Mouse (Mus musculus) layer of hippocampus, adult 9-10 months (tissue): ENCODE measurements around the gene Krt7.

Experiments
- DNase-seq: peaks from one replicate; pipeline ENCODE4 v3.0.0; 2022; ENCODE audit warnings: low spot score

Krt7 gene

DNA sequence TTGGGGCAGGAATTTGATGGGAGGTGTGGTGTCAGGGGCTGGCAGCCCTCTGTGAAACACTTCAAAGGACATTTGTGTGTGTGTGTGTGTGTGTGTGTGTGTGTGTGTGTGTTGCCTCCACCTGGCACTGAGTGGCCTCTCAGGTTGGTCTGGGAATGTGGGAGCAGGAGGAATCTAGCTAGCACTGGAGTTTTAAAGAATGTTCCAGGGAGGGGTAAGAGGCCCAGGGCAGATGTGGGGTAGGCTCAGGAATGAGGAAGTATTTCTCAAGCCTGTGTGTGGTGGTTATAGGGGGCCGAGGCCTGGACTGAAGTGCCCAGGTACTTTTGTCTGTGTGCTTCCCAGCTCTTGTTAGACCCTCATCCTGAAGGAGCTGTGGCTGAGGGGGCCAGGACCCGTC is at the start of gene Krt7:
Krt7 (plus strand) TSS at position 269 of the 400 bp plus-strand sequence.
- DNase-seq: no peak

DNA sequence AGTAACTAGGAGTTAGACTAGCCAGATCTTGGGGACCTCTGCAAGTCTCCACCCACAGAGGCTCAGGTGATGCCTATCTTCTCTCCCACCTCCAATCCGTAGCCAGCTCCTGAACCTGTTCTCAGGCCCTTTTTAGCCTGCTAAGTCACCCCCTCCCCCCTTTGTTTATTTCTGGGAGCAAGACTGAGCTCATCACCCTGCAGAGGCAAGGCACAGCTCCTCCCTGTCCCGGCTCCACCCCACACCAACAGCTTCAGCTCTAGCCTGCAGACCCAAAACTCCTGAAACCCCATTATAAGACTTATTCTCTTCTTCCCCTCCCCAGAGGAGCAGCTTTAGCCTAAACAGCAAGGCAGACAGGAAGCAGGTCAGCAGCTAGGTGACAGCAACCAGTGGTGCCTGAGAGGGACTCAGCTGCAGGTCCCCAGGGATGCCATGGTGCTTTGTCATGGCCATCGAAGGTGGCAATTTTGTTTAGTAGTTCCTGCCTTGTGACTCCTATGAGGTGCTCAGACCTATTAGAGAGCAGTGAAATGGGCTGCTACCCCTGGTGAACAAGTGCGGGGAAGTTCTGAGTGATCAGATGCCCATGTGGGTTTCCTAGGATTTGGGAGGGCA is 48.3 kb upstream of the Krt7 start:
- DNase-seq: no peak

DNA sequence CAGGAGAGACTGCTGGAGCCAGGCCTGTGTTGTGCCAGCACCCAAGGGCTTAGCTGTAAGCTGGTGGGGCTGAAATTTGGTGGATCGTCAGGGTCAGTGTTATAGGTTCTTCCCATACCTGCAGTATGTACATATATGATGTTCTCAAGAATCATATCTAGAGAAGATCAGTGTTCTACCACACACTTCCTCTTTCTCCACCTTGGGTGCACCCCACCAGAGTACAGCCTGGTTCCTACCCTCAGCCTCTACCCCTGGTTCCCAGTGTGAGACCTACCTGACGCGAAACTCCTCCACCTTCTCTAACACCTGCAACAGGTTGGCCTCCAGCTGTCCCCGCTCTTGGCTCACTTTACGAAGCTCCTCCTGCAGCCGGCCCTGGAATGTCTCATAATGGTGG is 46.9 kb upstream of the Krt7 start:
- DNase-seq: no peak

DNA sequence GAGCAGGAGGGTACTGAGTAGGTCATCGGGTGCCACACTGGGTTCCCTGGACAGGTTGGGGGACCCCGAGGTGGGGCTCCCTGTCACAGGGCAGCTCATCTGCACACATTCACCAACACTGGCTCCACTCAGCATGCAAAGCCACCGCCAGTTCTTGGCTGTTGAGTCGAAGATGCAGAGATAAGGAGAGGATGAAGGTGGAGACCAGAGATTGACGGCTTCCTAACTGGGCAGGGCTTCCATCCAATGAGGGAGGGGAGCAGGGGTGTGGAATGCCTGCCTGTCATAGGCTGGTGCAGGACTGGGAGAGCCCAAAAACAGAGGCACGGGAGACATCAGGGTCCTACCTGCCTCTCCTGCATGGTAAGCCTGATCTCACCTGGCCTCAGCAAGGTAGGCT is 46.4 kb upstream of the Krt7 start:
- DNase-seq: no peak

DNA sequence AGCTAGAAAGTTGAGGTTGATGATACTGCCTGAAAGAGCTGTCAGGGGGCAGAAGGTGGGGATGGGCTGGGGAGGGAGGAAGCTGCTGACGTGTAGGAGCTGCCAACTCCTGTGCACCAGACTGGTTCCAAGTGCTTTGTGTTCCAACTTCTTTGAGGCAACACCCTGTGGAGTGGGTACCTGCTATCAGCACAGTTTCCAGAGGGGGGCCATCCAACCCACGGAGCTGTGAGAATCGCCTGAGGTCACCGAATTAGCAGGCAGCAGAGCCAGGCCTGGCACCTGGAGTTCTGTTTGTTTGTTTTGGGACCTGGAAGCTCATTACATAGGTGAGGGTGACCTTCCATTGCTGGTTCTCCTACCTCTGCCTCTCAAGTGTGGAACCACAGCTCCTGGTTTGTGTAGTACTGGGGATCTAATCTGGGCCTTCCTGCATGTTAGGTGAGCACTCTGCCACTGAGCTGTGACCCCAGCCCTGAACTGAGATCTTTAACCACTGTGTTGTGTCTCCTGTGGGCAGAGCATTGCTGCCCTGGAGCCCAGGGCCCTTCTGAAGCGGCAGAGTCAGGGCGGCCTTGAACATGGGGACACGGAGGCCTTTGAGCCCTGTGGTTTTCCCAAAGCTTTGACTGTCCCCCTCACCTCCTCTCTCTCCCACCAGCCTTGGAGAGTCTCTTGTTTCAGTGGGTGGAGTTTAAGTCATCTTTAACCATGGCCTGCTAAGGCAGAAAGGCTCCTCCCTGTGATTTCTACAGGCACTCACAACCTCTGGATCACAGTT is 45.8 kb upstream of the Krt7 start:
- DNase-seq: no peak

DNA sequence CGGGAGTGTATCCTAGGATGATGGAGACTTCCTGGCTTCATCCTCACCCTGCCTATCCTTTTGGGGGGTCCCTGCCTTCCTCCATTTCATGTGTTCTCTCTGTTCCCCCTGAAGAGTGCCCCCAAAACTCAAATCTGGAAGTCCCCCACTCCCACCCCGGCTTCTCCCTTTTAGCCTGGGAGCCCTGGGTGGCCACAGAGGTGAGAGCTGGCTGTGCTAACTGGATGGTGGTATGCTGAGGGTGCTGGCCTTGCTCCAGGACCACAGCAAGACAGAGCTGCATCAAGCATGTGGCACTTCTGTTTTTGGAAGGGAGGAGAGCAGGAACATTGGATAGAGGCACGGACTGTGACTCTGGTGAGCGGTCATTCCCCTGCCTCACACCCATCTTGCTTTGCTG is 45.1 kb upstream of the Krt7 start:
- DNase-seq: no peak

DNA sequence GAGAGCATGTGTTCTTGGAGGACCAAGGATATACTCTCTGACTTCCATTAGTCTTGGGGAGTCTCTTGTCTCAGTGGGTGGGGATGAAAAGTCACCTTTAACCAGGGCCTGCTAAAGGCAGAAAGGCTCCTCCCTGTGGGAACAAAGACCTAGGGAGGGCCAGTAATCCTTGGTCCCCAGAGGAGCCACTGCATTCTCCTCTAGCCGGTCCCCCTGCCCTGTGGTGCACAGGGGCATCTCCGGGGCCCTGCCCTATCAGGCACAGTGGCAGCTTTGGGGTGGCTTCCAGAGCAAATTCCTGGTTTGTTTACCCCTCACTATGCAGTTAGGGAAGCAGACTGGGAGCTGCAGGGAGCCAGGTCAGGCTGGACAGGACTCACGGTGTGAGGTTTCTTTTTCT is 44.4 kb upstream of the Krt7 start:
- DNase-seq: no peak

DNA sequence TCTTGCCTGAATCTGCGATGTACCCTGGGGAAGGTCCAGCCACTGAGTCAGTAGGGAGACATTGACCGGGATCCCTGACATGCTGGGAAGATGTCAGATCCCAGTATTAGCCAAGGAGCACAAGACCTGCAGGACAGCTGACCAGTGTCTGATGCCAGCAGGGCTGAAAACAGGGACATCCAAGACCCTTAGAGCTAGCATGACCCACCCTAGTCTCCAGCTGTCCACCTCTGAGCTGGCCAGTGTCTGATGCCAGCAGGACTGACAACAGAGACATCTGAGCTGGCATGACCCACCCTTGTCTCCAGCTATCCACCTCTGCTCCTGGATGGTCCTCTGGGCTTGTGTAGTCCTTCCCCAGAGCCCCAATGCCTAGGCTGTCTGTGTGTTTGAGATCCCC is 43.9 kb upstream of the Krt7 start:
- no peak for DNase-seq

DNA sequence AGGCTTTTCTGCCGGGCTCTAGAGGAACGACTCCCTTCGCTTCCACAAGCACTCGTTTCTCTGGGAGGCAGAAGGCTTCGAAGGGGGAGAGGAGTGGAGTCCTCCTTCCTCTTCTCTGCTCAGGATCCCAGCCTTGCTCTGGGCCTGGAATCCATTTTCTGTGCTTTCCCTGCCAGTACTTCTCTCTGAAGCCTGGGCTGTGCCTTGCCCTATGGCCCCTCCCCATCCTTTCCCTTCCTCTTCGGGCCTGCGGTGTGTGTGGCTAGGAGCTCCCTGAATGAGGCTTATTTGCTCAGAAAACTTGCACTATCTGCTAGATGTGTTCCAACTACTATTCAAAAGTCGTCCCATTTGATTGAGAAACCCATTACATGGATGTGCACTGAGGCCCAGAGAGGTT is 43.3 kb upstream of the Krt7 start:
- DNase-seq: no peak

DNA sequence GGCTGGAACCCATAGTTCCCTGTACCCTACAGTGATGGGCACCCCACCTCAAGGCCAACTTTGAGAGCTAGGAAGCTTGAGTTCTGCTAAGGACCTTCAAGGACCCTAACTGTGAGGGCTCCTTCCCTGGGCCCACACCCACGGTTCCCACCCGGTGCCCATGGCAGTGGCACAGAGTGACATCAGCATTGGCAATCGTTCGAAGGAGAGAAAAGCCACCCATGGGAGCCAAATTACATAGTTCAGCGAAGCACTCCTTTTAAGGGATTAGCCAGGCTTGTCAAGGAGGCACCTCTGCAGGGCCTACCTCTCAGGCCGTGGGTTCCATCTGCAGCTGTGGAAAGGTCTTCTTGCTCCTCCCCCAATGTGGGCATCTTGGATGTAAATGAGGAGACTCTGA is 42.8 kb upstream of the Krt7 start:
- DNase-seq: no peak

DNA sequence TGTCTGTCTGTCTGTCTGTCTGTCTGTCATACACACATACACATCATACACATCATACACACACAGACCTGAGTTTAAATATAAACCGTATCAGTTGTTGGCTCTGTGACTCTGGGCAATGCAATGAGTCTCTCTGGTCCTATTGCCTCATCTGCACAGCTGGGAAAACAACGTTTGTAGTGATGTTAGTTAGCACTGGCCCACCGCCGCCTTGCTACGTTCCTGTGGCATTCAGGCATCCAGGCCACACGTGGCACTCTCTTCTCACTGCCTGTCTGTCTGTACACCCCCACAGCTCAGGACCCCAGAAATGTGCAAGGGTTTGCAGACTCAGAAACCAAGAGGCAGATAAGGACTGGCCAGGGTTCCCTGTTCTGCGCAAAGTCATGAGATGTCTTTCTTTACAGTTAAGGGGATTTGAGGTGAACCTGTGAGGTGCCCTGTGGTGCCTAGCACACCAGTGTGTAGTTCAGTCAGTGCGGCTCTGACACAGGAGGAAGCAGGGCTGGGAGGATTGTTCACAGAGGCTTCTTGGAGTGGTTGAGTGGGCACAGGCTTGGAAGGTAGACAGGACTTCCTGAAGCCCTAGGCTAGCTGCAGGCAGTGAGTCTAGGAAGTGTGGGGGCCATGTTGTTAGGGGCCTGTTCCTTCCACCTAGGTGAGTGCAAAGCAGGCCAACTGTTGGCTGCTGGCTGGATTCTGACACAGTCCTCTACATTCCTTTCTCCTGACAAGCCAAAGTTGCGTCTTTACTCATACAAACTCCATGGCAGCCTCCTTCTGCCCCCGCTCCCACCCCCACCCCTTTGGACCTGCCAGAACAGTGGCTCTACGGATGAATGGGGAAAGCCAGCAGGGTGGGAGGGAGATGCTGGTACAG is 42.1 kb upstream of the Krt7 start:
- DNase-seq: no peak

DNA sequence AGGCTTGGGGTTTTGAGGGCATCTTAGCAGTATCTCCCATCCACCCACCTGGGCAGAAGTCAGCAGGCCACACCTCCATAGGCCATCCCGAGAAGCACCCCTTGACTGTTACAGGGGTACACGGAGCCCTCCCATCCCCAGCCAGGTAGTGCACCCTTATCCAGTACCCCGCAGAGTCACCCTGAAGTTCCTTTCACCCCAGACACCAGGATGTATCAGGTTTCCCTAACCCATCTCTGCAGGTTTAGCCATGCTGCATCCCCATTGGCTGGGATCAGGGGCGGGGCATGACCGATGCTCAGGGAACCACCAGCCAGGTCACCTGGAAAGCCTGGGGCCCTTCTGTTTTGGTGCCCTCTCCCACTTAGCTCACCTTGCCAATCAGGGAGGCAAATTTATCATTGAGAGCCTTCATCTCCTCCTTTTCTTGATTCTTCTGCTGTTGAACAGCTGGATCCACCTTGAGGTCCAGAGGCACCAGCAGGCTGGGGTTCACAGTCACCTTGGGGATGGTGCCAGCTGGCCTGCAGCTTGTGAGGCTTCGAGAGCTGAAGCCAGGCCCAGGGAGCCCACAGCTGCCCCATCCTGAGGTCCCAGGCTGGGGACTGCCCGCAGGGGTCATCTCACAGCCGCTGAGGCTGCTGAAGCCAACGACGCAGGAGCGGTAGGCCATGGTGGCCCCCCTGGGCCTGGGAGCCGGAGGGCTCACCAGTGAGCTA is 41.3 kb upstream of the Krt7 start:
- DNase-seq: no peak

DNA sequence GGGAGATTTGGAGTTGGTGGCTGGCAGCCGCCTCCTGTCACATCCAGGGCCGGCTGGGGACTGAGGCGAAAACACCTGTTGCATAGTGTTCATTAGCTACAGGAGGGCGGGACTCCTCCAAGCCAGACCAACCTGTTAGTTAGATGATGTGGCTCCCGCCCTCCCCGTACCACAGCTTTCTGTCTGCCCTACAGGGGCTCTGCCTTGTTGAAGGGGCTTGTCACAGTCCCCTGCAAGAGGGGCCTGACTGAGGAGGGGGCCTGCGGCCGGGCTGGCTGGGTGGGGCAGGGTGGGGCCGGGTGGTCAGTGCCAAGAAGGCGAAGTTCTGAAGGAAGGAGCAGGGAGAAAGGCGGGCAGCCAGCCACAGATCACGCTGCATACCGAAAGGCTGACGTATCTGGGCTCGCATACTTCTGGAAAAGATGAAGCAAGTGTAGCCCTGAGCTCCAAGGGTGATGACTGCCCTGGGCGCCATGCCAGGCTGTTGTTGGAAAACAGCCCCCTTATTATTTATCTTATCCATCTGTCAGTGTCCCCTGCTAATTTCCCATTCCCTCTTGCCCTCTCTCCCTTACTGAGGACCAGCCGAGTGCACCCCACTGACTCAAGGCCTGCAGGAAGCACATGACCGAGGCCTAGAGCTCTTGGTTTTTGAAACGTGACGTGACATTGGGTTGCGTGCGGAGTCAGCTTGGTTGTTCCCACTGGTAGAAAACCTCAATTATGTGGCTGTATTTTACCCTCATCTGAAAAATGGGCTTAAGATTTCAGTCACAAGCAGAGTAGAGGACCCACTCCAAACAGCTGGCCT is 40.5 kb upstream of the Krt7 start, which contains the start of gene Krt80:
Krt80 (minus strand) TSS at position 62 of the 811 bp plus-strand sequence.
- no peak for DNase-seq

DNA sequence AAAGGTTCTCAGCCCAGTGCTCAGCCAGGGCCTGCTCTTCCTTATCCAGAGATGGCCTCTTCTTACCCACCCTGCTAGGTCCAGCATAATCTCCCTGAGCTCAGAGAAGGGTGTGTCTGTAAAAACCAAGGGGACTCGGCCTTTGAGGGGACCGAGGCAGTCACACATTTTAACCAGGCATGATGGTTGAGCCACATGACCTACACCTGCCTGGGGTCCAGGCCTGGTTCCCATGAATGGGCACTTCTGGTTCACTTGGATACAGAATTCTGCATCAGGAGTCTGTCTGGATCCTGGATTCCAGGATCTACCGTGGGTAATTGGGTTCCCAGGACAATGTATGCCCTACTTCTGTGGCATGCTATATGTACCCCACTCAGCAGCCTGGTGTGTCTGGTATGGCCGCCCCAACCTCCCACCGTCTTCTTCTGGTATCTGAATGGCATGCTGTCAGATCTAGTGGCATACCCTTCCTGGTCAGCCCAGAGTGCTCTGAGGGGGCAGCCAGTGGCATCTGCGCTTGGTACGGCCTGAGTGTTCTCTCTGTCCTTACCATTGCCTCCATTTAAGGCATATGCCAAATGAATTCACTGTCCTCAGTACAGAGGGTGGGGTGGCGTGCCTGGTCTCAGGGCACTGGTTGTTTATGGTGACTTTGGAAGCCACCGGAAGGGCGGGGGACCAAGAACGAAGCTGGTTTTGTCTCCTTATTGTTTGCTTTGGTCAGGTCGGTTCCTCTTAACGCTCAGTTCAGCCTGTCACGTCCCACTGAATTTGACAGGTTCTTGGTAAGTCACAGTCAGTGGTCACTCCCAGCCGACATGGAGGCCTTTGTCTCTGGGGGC is 39.5 kb upstream of the Krt7 start:
- no peak for DNase-seq

DNA sequence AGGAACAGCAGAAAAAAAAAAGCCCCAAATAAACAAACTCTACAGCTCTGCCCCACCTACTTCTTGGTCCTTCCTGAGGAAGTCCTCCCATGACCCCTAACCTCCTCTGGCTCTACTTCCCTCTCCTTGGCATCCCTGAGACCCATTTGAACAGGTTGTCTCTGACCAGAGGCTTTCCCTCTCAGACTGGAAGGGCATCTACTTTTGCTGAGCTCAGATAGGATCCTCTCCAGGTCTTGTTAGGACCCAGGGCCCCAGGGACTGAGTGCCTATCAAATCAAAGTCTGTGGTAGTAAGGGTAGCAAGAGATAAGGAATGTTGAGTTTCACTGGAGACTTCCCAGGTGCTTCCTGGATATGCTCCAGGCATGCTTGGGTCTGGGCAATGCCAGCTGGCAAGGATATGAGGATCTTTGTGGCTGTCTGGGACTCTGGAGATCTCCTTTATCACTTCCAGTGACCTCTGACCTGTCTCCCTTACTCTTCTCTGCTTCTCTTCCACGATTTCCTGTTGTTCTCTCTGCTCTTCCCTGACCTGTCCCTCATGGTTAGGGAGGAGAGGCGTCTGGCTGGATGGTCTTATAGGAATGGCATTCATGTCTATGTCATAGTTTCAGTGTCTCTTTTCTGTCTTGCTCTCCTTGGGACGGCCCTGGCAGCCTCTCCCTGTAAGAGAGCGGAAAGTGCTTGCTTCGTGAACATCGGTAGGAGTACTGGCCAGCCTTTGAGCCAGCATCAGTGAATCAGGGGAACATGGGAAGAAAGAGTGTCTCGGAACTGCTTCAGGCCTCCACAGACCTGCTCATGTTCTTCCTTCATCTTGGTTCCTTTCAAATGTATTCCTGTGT is 38.5 kb upstream of the Krt7 start:
- DNase-seq: no peak

DNA sequence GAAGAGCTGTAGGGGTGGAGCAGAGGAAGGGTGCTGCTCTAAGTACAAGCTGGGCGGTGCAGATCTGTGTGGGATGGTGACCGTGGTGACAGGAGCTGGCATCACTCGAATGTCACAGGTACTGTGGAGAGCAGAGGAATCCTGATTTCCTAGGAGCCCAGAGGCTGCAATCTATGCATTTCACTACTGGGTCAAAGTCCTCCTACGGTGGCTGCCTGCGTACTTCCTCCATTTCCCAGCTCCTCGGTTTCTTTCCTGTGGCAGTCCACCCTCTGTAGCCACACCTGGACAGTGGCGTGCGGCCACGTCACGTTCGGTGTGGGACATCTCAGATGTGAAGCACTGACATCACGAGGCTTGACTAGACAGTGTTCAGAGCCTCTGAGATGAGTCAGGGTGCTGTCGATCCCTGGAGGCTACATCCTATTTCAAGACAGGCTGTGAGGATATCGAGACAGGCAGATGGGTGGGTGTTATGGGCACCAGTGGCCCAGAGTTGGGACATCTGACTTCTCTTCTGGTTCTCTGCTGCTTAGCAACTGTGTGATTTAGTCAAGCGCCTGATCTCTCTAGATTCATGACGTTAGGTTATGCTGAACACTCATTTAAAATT is 37.5 kb upstream of the Krt7 start:
- no peak for DNase-seq

DNA sequence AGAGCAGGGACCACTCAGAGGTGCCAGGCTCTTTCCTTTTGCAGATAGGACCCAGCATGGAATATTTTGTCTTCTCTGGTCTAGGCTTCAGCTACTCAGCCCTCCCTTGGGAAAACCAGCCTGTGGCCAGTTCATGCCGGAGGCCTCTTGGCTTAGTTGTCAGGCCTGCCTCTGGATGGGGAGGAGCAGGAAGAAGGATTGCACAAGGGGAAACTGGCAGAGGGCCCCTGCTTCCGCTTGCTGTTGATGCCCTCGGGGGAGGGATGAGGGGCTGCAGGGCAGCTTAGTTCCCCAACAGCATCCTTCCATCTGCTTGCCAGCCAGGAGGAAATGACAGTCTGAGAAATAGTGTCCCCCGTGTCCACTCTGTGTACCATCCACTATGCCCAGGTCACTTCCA is 36.0 kb upstream of the Krt7 start:
- no peak for DNase-seq

DNA sequence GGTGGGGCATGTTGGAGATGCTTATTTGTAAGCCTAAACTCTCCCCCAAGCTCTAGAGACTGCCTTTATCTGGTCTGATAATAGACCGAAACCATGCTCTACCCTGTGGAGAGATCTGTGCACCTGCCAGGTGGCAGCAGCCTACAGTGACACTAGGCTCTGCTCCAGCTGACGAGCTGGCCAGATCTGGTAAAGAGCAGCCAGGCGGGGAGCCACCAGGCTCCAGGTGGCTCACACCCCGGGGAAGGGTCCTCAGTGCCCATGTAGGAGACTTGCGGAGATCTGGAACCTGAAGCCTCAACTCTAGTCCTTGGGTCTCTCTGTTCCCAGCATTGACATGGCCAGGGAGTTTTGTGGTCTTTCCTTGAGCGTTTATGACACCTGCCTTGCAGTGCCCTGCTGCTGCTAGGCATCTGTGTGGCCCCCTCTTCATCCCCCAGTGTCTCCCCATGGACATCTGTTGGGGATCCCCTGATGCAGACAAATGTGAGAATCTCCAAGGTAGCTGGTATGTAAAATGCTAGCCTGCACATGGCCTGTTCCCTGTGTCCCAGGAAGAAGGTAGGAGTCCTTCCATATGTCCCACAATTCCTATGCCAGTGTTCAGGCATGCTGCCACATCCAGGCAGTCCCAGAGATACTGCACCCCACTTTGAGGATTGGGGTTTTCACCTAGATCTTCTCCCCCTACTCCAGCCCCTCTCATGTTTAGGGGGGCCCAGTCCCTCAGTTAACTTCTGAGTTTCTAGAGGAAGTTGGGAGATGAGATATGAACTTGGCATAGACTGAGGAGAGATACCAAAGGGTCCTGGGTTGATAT is 34.7 kb upstream of the Krt7 start:
- no peak for DNase-seq
